Mouse (Mus musculus) kidney, embryonic 14.5 days (tissue): ENCODE results near the gene Klhl23. TPM values are rescaled to one million over a fixed set of nuclear protein-coding genes. Genes with fewer than 3 reads are reported as not detected.

Experiments used
- ATAC-seq: fragments of 200-750 bp; cut with Nextera tagmentation; 2 replicates; pipeline ENCODE4 v1.8.0; 2017; ENCODE audit warnings: moderate number of reproducible peaks, mild to moderate bottlenecking, moderate TSS enrichment, moderate library complexity; ENCODE audit not compliant: low FRiP score, low TSS enrichment
- H3K27ac ChIP-seq: fragments of 300-500 bp; sonication (generic); 2 replicates; pipeline ENCODE4 v1.5.1; 2014; ENCODE audit warnings: low read depth, mild to moderate bottlenecking, low read length, moderate library complexity, mixed read lengths
- H3K27me3 ChIP-seq: fragments of 300-500 bp; sonication (generic); 2 replicates; pipeline ENCODE4 v1.6.1; 2014; ENCODE audit warnings: mild to moderate bottlenecking, low read length; ENCODE audit not compliant: control insufficient read depth, insufficient read depth
- H3K36me3 ChIP-seq: fragments of 300-500 bp; sonication (generic); 2 replicates; pipeline ENCODE4 v1.6.1; 2014; ENCODE audit warnings: low read length, mixed read lengths; ENCODE audit not compliant: control insufficient read depth, insufficient read depth
- H3K4me1 ChIP-seq: fragments of 300-500 bp; sonication (generic); 2 replicates; pipeline ENCODE4 v1.6.1; 2014; ENCODE audit warnings: low read length, mixed read lengths; ENCODE audit not compliant: control insufficient read depth, insufficient read depth
- H3K4me2 ChIP-seq: fragments of 300-500 bp; sonication (generic); replicated peaks from 2 replicates; pipeline ENCODE4 v1.6.1; 2014; ENCODE audit warnings: low read depth, mild to moderate bottlenecking, low read length
- H3K4me3 ChIP-seq: fragments of 300-500 bp; sonication (generic); 2 replicates; pipeline ENCODE4 v1.5.1; 2014; ENCODE audit warnings: mild to moderate bottlenecking, low read length
- H3K9ac ChIP-seq: fragments of 300-500 bp; sonication (generic); 2 replicates; pipeline ENCODE4 v1.6.1; 2014; ENCODE audit warnings: low read depth, mild to moderate bottlenecking, low read length, moderate library complexity
- H3K9me3 ChIP-seq: fragments of 300-500 bp; sonication (generic); 2 replicates; pipeline ENCODE4 v1.6.1; 2016; ENCODE audit warnings: low read length; ENCODE audit not compliant: control insufficient read depth
- WGBS: fragments of 180-500 bp; shearing (Covaris S2); extraction: QIAGEN DNeasy Blood & Tissue Kit; methylation state at CpG from one replicate; pipeline ENCODE4 v1.1.7; 2014; 5-methylcytosine and 5-hydroxymethylcytosine counted together
- polyA plus RNA-seq: library from polyadenylated mRNA; unstranded; fragments of >200 nt; fragmentation: Nextera tagmentation; extraction: Ambion mirVana; gene quantifications from 2 replicates; pipeline ENCODE4 v1.2.1, GENCODE M21; 2014

The Klhl23 gene
- polyA plus RNA-seq, 1 experiment from 2014 or later, result 32.8 TPM

DNA sequence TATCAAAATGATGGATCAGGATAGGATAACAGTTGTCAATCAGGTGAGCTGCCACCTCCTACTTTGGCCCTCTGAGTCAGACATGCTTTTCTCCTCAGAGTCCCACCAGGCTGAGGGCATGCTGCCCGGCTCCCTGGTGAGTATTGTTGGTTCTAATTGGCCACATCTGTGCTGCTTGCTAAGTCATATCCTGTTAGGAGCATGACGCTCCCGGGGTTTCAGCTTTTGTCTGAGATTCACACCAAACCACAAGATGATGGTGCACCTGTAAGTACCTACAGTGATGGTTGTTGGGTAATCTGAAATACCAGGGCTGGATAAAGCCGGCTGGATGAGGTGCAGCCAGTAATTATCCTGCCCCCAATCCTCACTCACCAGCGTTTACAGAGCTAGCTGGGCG, 18.5 kb downstream of the Klhl23 start:
- Histone ChIP-seq H3K36me3 (peaks cover 8% of the 10 kb centered on the region; the same call in 1 of the 2 replicates), H3K27me3 (no peaks in the 10 kb centered on the region), H3K9ac (no peak overlapping the region), H3K27ac (no peak overlapping the region), H3K4me2 (no peak overlapping the region), H3K9me3 (no peaks in the 10 kb centered on the region), H3K4me1 (no peaks in the 10 kb centered on the region), H3K4me3 (no peak overlapping the region)
- WGBS, result 44% methylated on average over 6 of the region's 6 CpGs
- no peak for ATAC-seq

DNA sequence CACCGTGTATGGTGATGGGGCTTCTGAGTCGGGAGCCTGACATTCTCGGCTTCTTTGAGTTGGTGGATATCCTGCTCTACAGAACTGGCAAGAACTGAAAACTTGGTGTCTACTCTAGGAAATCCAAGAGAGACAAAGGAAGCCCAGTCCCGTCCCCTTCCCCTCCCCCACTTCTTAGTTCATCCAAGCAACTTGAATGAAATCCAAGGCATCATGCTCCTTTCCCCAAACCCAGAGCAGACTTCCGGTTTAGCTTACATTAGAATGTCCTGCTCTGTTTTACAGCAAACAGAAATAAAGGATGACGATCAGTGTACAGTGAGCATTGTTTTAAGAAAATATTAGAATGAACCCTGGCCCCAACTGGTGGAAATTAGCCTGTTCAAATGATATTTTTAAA, 27.5 kb downstream of the Klhl23 start:
- no peak for ATAC-seq

DNA sequence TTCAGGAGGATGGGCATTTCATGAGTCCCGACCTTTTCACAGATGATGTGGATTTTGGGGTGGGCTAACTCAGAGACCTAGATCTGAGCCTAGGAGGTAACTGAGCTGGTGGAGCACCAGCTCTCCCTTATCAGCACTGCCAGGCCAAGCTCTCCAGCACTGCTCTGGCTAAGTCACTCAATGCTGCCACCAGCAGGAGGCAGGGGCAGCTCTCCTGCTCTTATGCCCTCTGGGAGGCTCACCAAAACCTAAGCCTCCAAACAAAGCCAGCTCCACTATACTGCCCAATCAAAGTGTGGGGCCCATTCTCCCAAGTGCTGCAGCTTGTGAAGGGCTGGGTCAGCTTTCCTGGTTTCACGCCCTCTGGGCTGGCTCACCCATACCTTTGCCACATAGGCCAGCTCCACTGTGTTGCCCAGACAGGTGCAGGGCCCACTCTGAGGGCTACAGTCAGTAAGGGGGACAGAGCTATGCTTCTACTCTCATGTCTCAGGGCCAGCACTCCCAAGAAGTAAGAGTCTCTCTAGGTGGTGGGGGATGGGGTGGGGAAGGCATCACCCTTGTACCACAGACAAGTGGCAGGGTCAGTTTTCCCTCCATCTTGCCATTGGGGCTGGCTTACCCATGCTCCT, 29.8 kb downstream of the Klhl23 start:
- H3K4me1 ChIP-seq, result no peaks in the 10 kb centered on the region
- 70% methylated on average over 2 of the region's 2 CpGs for WGBS
- no peaks in the 10 kb centered on the region for H3K27me3 ChIP-seq
- H3K9ac ChIP-seq, result no peak overlapping the region
- H3K4me2 ChIP-seq, result no peak overlapping the region
- no peak for ATAC-seq
- no peaks in the 10 kb centered on the region for H3K36me3 ChIP-seq
- H3K27ac ChIP-seq, result no peak overlapping the region
- H3K4me3 ChIP-seq, result no peak overlapping the region
- H3K9me3 ChIP-seq, result no peaks in the 10 kb centered on the region

More for the DNA sequence above, 27.5 kb downstream of the Klhl23 start:
- Histone ChIP-seq H3K4me3 (no peak overlapping the region), H3K9ac (no peak overlapping the region), H3K27me3 (no peaks in the 10 kb centered on the region), H3K9me3 (no peaks in the 10 kb centered on the region), H3K27ac (no peak overlapping the region), H3K4me2 (no peak overlapping the region), H3K36me3 (no peaks in the 10 kb centered on the region), H3K4me1 (no peaks in the 10 kb centered on the region)
- WGBS, result 80% methylated on average over 6 of the region's 6 CpGs

DNA sequence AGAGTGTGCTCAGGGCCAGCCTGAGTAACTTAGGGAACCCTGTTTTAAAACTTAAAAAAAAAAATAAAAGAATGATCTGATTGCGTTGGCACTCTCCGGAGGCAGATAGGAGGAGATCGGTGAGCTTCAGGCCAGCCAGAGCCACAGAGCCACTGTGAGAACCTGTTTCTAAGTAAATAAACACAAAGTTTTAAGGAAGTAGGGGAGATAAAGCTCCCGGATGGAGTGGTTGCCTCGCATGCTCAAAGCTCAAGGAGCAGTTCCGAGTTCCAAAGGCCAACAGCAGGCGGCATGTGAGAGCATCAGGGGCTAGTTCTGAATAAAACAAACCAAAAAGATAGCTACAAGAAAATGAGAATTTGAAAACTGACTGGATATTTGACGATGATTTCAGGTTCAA, 34.6 kb downstream of the Klhl23 start:
- whole genome bisulfite sequencing, result 67% methylated on average over 8 of the region's 8 CpGs
- Histone ChIP-seq H3K4me3 (no peak overlapping the region), H3K4me2 (no peak overlapping the region), H3K9ac (no peak overlapping the region), H3K9me3 (no peaks in the 10 kb centered on the region), H3K36me3 (no peaks in the 10 kb centered on the region), H3K27ac (no peak overlapping the region), H3K27me3 (no peaks in the 10 kb centered on the region), H3K4me1 (no peaks in the 10 kb centered on the region)
- no peak for ATAC-seq

DNA sequence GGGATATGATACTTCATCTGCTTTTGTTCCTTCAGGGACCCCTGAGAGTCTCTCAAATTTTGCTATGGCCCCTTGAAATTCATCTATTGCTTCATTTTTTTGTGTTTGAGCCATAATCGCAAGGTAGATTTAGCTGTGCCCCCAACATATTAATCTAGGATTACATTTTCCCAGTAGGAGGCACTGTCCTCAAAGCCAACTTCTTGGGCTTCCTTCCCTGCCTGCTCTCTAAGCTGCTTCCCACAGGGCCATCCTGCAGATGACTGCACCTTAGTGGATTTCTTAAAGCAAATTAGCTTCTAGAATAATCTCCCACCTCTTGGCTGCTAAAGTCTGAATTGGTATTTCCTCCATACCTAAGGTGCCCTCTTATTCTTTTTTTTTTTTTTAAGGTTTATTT, 36.1 kb downstream of the Klhl23 start:
- H3K4me1 ChIP-seq, result 0 out of 2 replicates have a peak, but pooled peaks cover 6% of the 10 kb centered on the region
- H3K4me2 ChIP-seq, result no peak overlapping the region
- no peaks in the 10 kb centered on the region for H3K36me3 ChIP-seq
- H3K27me3 ChIP-seq, result no peaks in the 10 kb centered on the region
- no peak overlapping the region for H3K27ac ChIP-seq
- H3K9me3 ChIP-seq, result no peaks in the 10 kb centered on the region
- no peak overlapping the region for H3K4me3 ChIP-seq
- no peak for ATAC-seq
- WGBS, result 87% methylated on average over 1 of the region's 1 CpGs
- no peak overlapping the region for H3K9ac ChIP-seq

DNA sequence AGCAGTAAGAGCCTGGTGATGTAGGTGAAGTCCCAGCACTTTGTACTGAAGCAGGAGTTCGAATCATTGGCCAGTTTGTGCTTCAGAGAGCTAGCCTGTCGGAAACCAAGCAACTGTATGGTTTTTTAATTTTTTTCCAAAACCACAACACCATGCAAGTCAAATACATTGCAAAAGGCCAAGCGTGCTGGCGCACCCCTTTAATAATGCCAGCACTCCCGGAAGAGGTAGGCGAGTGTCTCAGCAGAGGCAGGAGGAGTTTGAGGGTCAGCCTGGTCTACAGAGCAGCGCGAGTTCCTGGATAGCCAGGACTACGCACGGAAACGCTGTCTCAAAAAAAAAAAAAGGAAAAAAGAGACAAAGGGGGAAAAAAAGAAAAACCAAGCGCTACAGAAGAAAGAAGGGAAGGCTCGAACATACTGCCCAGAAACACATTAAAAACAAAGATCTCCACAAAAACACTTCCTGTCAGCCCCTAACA, 39.3 kb downstream of the Klhl23 start:
- Histone ChIP-seq H3K4me1 (peaks cover 6% of the 10 kb centered on the region; the same call in 1 of the 2 replicates), H3K27ac (peak overlapping the region; percentile 88), H3K9me3 (no peaks in the 10 kb centered on the region), H3K9ac (peak overlapping the region; percentile 99), H3K4me2 (peak overlapping the region; percentile 40), H3K4me3 (peak overlapping the region; percentile 99), H3K36me3 (peaks cover 14% of the 10 kb centered on the region; the same call in 1 of the 2 replicates), H3K27me3 (no peaks in the 10 kb centered on the region)
- 11% methylated on average over 12 of the region's 13 CpGs for WGBS
- peak; percentile 26; the same call in 1 of the 2 replicates for ATAC-seq

DNA sequence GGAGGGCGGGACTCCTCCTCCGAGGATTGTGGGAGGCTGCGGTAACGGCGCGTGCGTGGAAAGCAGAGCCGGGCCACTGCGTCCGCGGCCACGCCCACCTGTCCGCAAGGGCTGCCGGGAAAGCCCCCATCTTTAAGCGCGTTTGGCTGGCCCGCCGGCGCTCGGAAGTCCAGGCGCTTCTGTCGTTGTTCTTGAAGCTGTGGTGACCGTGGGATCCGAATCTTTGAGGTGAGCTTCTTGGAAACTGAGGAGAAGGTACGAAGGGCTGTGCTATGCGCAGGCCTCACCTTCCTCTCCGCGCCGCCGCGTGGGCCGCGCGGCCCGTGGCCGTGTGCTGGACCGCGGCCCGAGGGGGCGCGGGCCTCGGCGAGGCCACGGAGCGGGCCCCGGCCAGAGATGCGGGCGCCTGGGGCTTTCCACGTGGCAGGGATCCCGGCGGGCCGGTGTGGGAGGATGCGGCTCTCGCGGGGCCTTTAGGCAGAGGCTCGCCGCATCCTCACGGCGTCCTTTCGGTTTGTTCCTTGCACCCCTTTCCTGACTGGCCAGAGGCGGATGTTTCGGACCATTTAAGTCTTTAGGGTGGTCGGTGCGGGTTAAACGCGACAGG, 39.8 kb downstream of the Klhl23 start, which contains the start of gene Ssb:
Ssb (plus strand) TSS at position 78 of the 607 bp plus-strand sequence.
- Histone ChIP-seq H3K4me2 (peak within 1 kb of the TSS; percentile 79), H3K9ac (peak within 1 kb of the TSS; percentile 99), H3K9me3 (no peaks in the 10 kb centered on the region), H3K27ac (peak within 1 kb of the TSS; percentile 88), H3K36me3 (peaks cover 19% of the 10 kb centered on the region), H3K4me1 (peaks cover 6% of the 10 kb centered on the region; the same call in 1 of the 2 replicates), H3K27me3 (no peaks in the 10 kb centered on the region), H3K4me3 (peak within 1 kb of the TSS; percentile 99)
- peak; percentile 96 for ATAC-seq
- WGBS, result under 1% methylated on average over 66 of the region's 66 CpGs

DNA sequence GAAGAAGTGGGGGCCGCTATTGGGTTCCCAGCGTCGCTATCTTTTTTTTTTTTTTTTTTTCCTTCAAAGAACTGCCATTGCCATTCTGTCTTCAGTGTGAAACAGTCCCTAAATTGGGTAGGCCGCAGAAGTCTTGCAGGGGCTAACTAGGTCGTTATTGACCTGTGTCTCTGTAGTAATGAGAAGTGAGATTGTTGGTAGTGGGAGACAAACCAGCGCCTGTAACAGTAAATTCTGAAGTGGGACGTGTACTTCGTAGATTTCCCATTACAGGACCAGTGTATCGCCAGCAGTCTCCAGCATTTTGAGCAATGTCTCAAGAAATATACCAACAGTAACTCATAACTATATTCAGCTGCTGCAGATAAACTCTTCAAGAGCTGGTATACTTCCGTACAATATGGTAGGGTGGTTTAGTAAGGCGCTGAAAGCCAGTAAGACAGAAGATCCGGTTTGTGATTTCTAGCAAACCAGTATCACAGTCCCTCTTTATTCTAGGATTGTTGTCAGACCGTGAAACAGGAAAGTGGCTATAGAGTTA, 40.4 kb downstream of the Klhl23 start:
- Histone ChIP-seq H3K9ac (peak overlapping the region; percentile 99), H3K4me1 (peaks cover 6% of the 10 kb centered on the region; the same call in 1 of the 2 replicates), H3K4me2 (peak overlapping the region; percentile 79), H3K9me3 (no peaks in the 10 kb centered on the region), H3K36me3 (peaks cover 25% of the 10 kb centered on the region), H3K27me3 (no peaks in the 10 kb centered on the region), H3K27ac (peak overlapping the region; percentile 88; the same call in 1 of the 2 replicates), H3K4me3 (peak overlapping the region; percentile 99)
- 2% methylated on average over 13 of the region's 13 CpGs for WGBS
- no peak for ATAC-seq

DNA sequence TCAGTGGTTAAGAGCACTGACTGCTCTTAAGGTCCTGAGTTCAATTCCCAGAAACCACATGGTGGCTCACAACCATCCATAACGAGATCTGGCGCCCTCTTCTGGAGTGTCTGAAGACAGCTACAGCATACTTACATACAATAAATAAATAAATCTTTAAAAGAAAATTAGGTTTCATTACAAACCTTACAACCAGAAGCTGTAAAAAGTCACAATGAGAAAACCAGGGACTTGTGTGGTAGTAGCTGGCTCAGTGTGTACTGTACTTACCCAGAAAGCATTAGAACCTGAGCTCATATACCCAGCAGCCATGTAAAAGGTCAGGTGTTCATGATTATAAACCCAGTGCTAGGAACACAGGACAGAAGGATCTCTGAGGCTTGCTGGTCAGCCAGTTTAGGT, 62.2 kb downstream of the Klhl23 start:
- Histone ChIP-seq H3K9me3 (no peaks in the 10 kb centered on the region), H3K4me1 (0 out of 2 replicates have a peak, but pooled peaks cover 3% of the 10 kb centered on the region), H3K4me3 (no peak overlapping the region; the same call in 1 of the 2 replicates), H3K27ac (no peak overlapping the region), H3K27me3 (no peaks in the 10 kb centered on the region), H3K36me3 (peaks cover 4% of the 10 kb centered on the region; the same call in 1 of the 2 replicates), H3K4me2 (no peak overlapping the region), H3K9ac (no peak overlapping the region)
- 88% methylated on average over 2 of the region's 2 CpGs for WGBS
- ATAC-seq, result no peak
